Mouse (Mus musculus) G1E (cell line): ENCODE results near the gene 1700024G13Rik. TPM values are rescaled to one million over a fixed set of nuclear protein-coding genes. Genes with fewer than 3 reads are reported as not detected.
"Not testable (repeated sequence)": the region's sequence is repeated elsewhere in the genome, so short reads cannot be mapped to it uniquely, and the experiment has no call there.

Experiments
- ATAC-seq: 2 replicates; pipeline ENCODE4 v1.8.0; 2016; ENCODE audit warnings: mild to moderate bottlenecking; ENCODE audit not compliant: insufficient number of reproducible peaks, poor library complexity, low FRiP score, severe bottlenecking; ENCODE audit errors: extremely low read depth
- DNase-seq: peaks from one replicate; pipeline ENCODE4 v3.0.0; 2012; ENCODE audit warnings: low spot score
- H3K27me3 ChIP-seq: 2 replicates; pipeline ENCODE4 v1.6.1; 2012; ENCODE audit warnings: mild to moderate bottlenecking, low read length, inconsistent platforms; ENCODE audit not compliant: insufficient read depth
- H3K36me3 ChIP-seq: replicated peaks from 2 replicates; pipeline ENCODE3; 2012; ENCODE audit warnings: mild to moderate bottlenecking, inconsistent platforms
- H3K4me1 ChIP-seq: 2 replicates; pipeline ENCODE4 v1.6.1; 2012; ENCODE audit warnings: low read depth, low read length, inconsistent platforms, mixed read lengths; ENCODE audit not compliant: insufficient read depth
- H3K4me3 ChIP-seq: 2 replicates; pipeline ENCODE4 v1.5.1; 2012; ENCODE audit warnings: low read depth, mild to moderate bottlenecking, inconsistent platforms, low read length, moderate library complexity, mixed read lengths
- H3K9me3 ChIP-seq: replicated peaks from 2 replicates; pipeline ENCODE4 v1.6.1; 2012; ENCODE audit warnings: inconsistent platforms
- CTCF ChIP-seq: IDR thresholded peaks from 2 replicates; pipeline ENCODE4 v1.5.1; 2012; ENCODE audit warnings: low read depth, low read length, inconsistent platforms, mixed read lengths
- GATA1 ChIP-seq: IDR thresholded peaks from 2 replicates; pipeline ENCODE4 v1.6.1; 2012; ENCODE audit warnings: borderline replicate concordance, low read length, inconsistent platforms, mixed read lengths
- GATA2 ChIP-seq: IDR thresholded peaks from 2 replicates; pipeline ENCODE4 v1.6.1; 2012; ENCODE audit warnings: low read depth, low read length, inconsistent platforms, borderline replicate concordance
- POLR2AphosphoS5 ChIP-seq: IDR thresholded peaks from 2 replicates; pipeline ENCODE4 v1.6.1; 2012; ENCODE audit warnings: low read depth, low read length, inconsistent platforms; ENCODE audit not compliant: insufficient replicate concordance
- TAL1 ChIP-seq: conservative IDR thresholded peaks from 2 replicates; pipeline ENCODE4 v1.6.1; 2012; ENCODE audit warnings: low read depth, low read length, inconsistent platforms, mixed read lengths
- polyA plus RNA-seq: library from polyadenylated mRNA; stranded (reverse); fragments of >175 nt; gene quantifications from 2 replicates; pipeline ENCODE4 v1.2.3, GENCODE M21; 2012
- total RNA-seq, 2 experiments: library from RNA; stranded (forward) in 1 of 2; stranded (reverse) in 1 of 2; fragments of 200-1000 nt in 1 of 2; fragments of >200 nt in 1 of 2; fragmentation: Nextera tagmentation in 1 of 2; gene quantifications; 2 replicates each; pipeline ENCODE4 v1.2.3; 2014 to 2017

1700024G13Rik gene
- total and polyA plus RNA-seq, 3 experiments, result not detected

DNA sequence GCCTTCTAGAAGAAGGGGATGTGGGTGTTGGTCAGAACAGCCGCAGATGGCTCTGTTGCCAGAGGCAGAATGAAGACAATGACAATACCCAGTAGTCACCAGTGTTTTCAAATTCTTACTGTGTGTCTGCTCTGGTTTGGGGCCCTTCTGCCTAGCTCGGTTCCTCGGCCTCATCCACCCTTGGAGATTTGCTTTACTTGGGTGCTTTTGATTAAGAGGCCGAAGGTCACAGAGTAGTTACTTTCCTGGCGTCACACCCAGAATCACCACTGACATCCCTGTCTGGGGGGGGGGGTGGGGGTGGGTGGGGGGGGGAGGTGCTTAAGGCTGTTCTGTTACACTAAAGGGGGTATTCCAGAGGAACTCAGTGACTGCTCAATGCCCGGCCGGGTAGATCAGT, 23.8 kb downstream of the 1700024G13Rik start:
- no peak for ATAC-seq
- no peak overlapping the region for H3K4me3 ChIP-seq

DNA sequence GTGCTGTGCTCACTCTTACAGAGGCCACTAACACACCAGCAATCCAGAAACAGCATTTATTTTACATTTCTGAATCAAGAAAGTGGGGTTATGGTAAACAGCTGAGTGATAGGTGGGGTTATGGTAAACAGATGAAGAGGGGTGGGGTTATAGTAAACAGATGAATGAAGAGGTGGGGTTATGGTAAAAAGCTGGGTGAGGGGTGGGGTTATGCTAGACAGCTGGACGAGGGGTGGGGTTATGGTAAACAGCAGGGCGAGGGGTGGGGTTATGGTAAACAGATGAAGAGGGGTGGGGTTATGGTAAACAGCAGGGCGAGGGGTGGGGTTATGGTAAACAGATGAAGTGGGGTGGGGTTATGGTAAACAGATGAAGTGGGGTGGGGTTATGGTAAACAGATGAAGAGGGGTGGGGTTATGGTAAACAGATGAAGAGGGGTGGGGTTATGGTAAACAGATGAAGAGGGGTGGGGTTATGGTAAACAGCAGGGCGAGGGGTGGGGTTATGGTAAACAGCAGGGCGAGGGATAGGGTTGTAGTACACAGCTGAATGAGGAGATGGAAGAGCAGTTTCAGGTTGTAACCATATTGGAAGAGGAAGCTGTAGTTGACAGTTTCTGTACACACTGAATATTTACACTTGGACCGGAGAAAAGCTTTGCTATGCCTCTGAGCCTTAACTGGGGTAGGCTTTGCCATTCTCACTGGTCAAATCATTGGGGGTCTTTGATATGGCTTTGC, 36.8 kb downstream of the 1700024G13Rik start:
- H3K4me1 ChIP-seq, H3K4me3 ChIP-seq, H3K36me3 ChIP-seq, H3K9me3 ChIP-seq, H3K27me3 ChIP-seq, DNase-seq, ATAC-seq: not testable (repeated sequence)

More for the DNA sequence above, 23.8 kb downstream of the 1700024G13Rik start:
- H3K4me1 ChIP-seq, result no peaks in the 10 kb centered on the region
- H3K9me3 ChIP-seq, result no peaks in the 10 kb centered on the region
- DNase-seq, result no peak
- H3K36me3 ChIP-seq, result no peaks in the 10 kb centered on the region
- H3K27me3 ChIP-seq, result no peaks in the 10 kb centered on the region
- TF ChIP-seq CTCF, result no peak
- no peak for TF ChIP-seq POLR2AphosphoS5
- no peak for TF ChIP-seq TAL1
- no peak for TF ChIP-seq GATA2
- TF ChIP-seq GATA1, result no peak

DNA sequence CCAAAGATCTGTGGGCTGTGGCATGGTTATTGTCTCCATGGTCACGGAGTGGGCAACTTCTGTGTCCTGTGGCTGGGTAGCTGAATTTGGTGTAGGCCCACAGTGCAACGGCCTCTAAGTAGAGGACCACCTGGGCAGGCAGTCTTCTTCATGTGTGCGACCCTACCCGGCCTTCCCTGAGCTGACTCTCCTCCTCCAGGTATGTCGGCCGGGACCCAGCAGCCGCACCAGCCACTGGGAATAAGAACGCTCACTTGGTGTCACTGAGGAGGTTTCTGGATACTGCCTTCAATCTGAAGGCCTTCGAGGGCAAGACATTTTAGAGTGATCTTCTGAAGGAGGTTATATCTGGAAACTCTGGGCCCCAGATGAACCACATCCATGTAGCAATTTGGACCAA, 40.9 kb downstream of the 1700024G13Rik start:
- peaks cover 8% of the 10 kb centered on the region; the same call in 1 of the 2 replicates for H3K27me3 ChIP-seq
- no peak for TF ChIP-seq TAL1
- TF ChIP-seq POLR2AphosphoS5, result no peak
- TF ChIP-seq GATA2, result no peak
- TF ChIP-seq GATA1, result no peak
- no peak for TF ChIP-seq CTCF
- no peaks in the 10 kb centered on the region for H3K36me3 ChIP-seq
- ATAC-seq (no peak), DNase-seq (no peak)
- H3K9me3 ChIP-seq, result no peaks in the 10 kb centered on the region
- H3K4me3 ChIP-seq, result no peak overlapping the region
- H3K4me1 ChIP-seq, result no peaks in the 10 kb centered on the region

DNA sequence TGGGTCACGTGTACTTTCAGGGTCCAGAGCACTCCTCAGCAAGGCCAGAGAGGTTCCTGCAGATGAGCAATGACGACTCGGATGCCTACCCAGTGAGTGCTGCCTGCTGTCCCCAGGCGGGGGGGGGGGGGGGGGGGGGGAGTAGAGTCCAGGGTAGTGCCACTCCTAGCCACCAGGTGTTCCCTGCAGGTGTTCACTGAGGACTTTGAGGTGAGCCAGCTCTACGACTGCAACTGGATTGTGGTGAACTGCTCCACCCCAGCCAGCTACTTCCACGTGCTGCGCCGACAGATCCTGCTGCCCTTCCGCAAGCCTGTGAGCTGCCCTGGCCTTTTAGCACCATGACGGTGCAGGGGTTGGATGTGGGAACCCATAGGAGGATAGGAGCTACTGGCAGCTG, 43.5 kb downstream of the 1700024G13Rik start:
- Histone ChIP-seq H3K4me1 (no peaks in the 10 kb centered on the region), H3K4me3 (no peak overlapping the region), H3K27me3 (peaks cover 10% of the 10 kb centered on the region; the same call in 1 of the 2 replicates), H3K36me3 (no peaks in the 10 kb centered on the region), H3K9me3 (no peaks in the 10 kb centered on the region)
- DNase-seq, result no peak
- no peak for ATAC-seq
- TF ChIP-seq GATA1, result no peak
- no peak for TF ChIP-seq POLR2AphosphoS5
- no peak for TF ChIP-seq GATA2
- no peak for TF ChIP-seq TAL1
- no peak for TF ChIP-seq CTCF

DNA sequence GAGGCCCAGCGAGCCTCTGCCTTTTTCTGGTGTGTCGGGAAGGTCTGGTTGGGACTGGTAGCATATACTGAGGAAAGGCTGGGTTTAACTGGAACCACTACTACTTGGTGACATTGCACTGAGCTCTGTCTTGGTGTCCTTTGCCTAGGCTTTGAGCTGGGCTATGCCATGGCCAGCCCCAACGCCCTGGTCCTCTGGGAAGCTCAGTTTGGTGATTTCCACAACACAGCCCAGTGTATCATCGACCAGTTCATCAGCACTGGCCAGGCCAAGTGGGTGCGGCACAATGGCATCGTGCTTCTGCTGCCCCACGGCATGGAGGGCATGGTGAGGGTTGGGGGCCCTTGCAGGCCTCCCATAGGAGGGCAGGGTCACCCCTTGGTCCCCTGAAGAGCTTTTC, 44.0 kb downstream of the 1700024G13Rik start:
- DNase-seq (no peak), ATAC-seq (no peak)
- no peaks in the 10 kb centered on the region for H3K4me1 ChIP-seq
- H3K4me3 ChIP-seq, result no peak overlapping the region
- H3K27me3 ChIP-seq, result peaks cover 12% of the 10 kb centered on the region; the same call in 1 of the 2 replicates
- H3K36me3 ChIP-seq, result no peaks in the 10 kb centered on the region
- TF ChIP-seq POLR2AphosphoS5 (no peak), TAL1 (no peak), GATA1 (no peak), CTCF (no peak)
- H3K9me3 ChIP-seq, result no peaks in the 10 kb centered on the region

- DNase-seq (no peak), ATAC-seq (no peak)
- Histone ChIP-seq H3K27me3 (peaks cover 12% of the 10 kb centered on the region; the same call in 1 of the 2 replicates), H3K4me1 (no peaks in the 10 kb centered on the region), H3K36me3 (no peaks in the 10 kb centered on the region), H3K9me3 (no peaks in the 10 kb centered on the region), H3K4me3 (no peak overlapping the region)
- TF ChIP-seq TAL1 (no peak), GATA1 (no peak), POLR2AphosphoS5 (no peak), CTCF (no peak), GATA2 (no peak)
Measured at GRCm38 (mm10) chr14:32341823-32342222, 46.4 kb downstream of the 1700024G13Rik start.

DNA sequence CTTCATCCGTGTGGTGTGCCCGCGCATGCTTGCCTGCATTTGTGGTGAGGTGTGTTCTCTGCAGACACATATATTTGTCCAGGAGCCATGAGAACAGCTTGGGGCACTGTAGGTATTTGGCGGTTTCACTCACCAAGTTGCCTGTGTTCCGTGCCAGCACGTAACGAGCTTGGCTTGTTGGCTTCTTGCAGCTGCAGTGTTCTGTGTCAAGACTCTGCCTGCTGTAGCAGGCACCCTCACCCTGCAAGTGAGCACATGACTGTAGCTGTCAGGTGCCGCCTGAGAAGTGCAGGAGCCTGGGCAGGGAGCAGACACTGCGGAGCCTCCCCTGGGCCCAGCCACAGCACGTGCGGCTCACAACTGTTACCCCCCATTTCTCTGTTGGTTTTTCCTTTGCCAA, 51.6 kb downstream of the 1700024G13Rik start:
- DNase-seq (no peak), ATAC-seq (no peak)
- Histone ChIP-seq H3K4me1 (no peaks in the 10 kb centered on the region), H3K27me3 (peaks cover 9% of the 10 kb centered on the region), H3K36me3 (no peaks in the 10 kb centered on the region), H3K9me3 (no peaks in the 10 kb centered on the region), H3K4me3 (no peak overlapping the region)
- TF ChIP-seq CTCF (no peak), TAL1 (no peak), GATA2 (no peak), GATA1 (no peak), POLR2AphosphoS5 (no peak)
